Mouse (Mus musculus): ENCODE data around the gene Cd52.

- TF ChIP-seq CTCF (IDR thresholded peaks at IDR 0.05; ENCODE audit: control insufficient read depth, insufficient read depth, insufficient replicate concordance, low read depth, low read length) (no peak), POLR2A (IDR thresholded peaks at IDR 0.05; ENCODE audit: control insufficient read depth, low read depth, low read length) (no peak)
Measured at GRCm38 (mm10) chr4:134097015-134097608, 2.2 kb upstream of the Cd52 start.
